Mouse (Mus musculus) kidney, adult 2 months (tissue): ENCODE measurements around the gene Col7a1.

ENCODE experiments used
- CTCF ChIP-seq: fragments of 200-500 bp; conservative IDR thresholded peaks from 2 replicates; pipeline ENCODE4 v1.5.1; 2011; ENCODE audit warnings: low read depth, mild to moderate bottlenecking, control low read depth, low read length, moderate library complexity, mixed read lengths; ENCODE audit not compliant: insufficient read depth, insufficient read length
- POLR2A ChIP-seq: fragments of 200-500 bp; IDR thresholded peaks from one replicate; pipeline ENCODE4 v1.6.1; 2011; ENCODE audit warnings: low read depth, low read length, control low read depth

DNA sequence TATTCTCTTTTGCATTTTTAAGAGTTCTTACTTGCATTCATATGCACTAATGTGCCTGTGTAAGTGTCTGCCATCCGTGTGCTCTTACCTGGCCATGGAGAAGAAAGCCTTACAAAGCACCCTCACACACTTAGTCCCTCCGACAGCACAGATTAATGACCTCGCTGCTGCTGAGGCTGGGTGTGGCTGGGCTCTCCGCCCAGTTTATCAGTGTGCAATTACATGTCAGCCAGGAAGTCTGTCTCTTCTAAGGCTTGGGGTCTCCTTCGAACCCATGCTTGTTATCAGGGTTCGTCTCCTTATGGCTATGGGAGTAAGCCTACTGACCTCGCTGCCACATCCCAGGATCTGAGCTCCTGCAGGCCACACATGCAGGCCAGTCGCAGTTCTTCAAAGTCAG lies 62.0 kb downstream of the Col7a1 start:
- TF ChIP-seq CTCF (no peak), POLR2A (no peak)
